Mouse (Mus musculus): Measurements from ENCODE around the gene Tmem243. TPM values are rescaled to one million over a fixed set of nuclear protein-coding genes. Genes with fewer than 3 reads are reported as not detected.

Gene Tmem243
- total and polyA plus RNA-seq, 2 experiments from 2014 or later: 3.5 to 10.7 TPM

- Histone ChIP-seq H3K4me3 (ENCODE audit: low read depth, low read length) (no peak overlapping the region), H3K27me3 (ENCODE audit: insufficient read depth, low read length) (no peaks in the 10 kb centered on the region), H3K9me3 (ENCODE audit: low read length) (no peaks in the 10 kb centered on the region), H3K9ac (no peak overlapping the region), H3K4me2 (ENCODE audit: low read depth) (no peak overlapping the region), H3K27ac (ENCODE audit: low read depth, low read length) (no peak overlapping the region), H3K4me1 (ENCODE audit: insufficient read depth) (no peaks in the 10 kb centered on the region), H3K36me3 (ENCODE audit: insufficient read depth) (no peaks in the 10 kb centered on the region)
- DNase-seq (no peak), ATAC-seq (no peak)
- 79% methylated on average over 8 of the region's 8 CpGs for WGBS
- no peak for TF ChIP-seq CTCF (IDR thresholded peaks at IDR 0.05; ENCODE audit: low read depth)
Measured at GRCm38 (mm10) chr5:9107296-9108089, 7.0 kb downstream of the Tmem243 start.

DNA sequence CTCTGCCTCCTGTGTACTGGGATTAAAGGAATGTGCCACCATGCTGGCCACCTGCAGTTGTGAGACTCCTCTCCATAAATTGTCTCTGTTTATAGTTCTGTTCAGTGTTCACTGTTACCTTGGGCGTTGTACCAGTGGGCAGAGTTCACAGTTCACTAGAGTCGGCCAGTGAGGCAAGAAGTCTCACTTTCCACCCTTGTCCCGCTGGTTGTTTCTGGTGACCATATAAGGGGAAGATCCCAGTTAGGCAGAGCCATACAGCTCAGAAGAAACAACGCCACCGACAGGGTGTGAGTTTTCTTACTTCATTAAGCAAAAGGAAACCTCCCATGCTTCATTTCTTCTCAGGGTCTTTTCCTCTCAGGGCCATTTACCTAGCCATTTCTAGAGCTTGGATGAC lies 8.0 kb downstream of the Tmem243 start:
- H3K36me3 ChIP-seq (ENCODE audit: insufficient read depth): no peaks in the 10 kb centered on the region
- no peak overlapping the region for H3K4me3 ChIP-seq (ENCODE audit: low read depth, low read length)
- no peaks in the 10 kb centered on the region for H3K27me3 ChIP-seq (ENCODE audit: insufficient read depth, low read length)
- ATAC-seq: no peak
- no peak overlapping the region for H3K9ac ChIP-seq
- H3K27ac ChIP-seq (ENCODE audit: low read depth, low read length): no peak overlapping the region
- 89% methylated on average over 5 of the region's 5 CpGs for WGBS
- DNase-seq: no peak
- no peak overlapping the region for H3K4me2 ChIP-seq (ENCODE audit: low read depth)
- no peak for TF ChIP-seq CTCF (IDR thresholded peaks at IDR 0.05; ENCODE audit: low read depth)
- no peaks in the 10 kb centered on the region for H3K9me3 ChIP-seq (ENCODE audit: low read length)
- H3K4me1 ChIP-seq (ENCODE audit: insufficient read depth): no peaks in the 10 kb centered on the region

DNA sequence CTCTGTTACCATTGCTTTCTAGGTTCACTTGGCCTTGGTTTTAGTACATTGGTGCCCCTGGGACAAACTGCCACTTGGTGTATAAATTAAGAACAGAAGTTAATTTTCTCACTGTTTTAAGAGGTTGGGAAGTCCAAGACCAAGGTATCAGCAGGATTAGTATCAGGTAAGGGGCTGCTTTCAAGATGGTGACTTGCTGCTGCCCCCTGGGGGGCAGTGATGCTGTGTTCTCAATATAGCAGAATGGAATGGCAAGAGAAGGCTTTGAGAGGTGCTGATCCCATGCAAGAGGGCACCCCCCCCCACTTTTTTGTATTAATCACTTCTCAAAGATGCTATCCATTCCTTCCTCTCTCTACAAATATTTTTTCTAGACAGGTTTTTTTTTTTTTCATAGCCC lies 9.1 kb downstream of the Tmem243 start:
- Histone ChIP-seq H3K4me3 (ENCODE audit: low read depth, low read length) (no peak overlapping the region), H3K4me2 (ENCODE audit: low read depth) (no peak overlapping the region), H3K9me3 (ENCODE audit: low read length) (no peaks in the 10 kb centered on the region), H3K27ac (ENCODE audit: low read depth, low read length) (no peak overlapping the region), H3K36me3 (ENCODE audit: insufficient read depth) (no peaks in the 10 kb centered on the region), H3K4me1 (ENCODE audit: insufficient read depth) (no peaks in the 10 kb centered on the region; the same call in 1 of the 2 replicates), H3K9ac (no peak overlapping the region), H3K27me3 (ENCODE audit: insufficient read depth, low read length) (no peaks in the 10 kb centered on the region)
- DNase-seq (no peak), ATAC-seq (no peak)
- TF ChIP-seq CTCF (IDR thresholded peaks at IDR 0.05; ENCODE audit: low read depth): peak; percentile 26

- no peaks in the 10 kb centered on the region for H3K9me3 ChIP-seq (ENCODE audit: low read length)
- no peak overlapping the region for H3K27ac ChIP-seq (ENCODE audit: low read depth, low read length)
- TF ChIP-seq CTCF (IDR thresholded peaks at IDR 0.05; ENCODE audit: low read depth): no peak
- WGBS: 67% methylated on average over 2 of the region's 2 CpGs
- H3K36me3 ChIP-seq (ENCODE audit: insufficient read depth): no peaks in the 10 kb centered on the region
- H3K4me3 ChIP-seq (ENCODE audit: low read depth, low read length): no peak overlapping the region
- no peak overlapping the region for H3K4me2 ChIP-seq (ENCODE audit: low read depth)
- H3K9ac ChIP-seq: no peak overlapping the region
- no peak for ATAC-seq
- H3K4me1 ChIP-seq (ENCODE audit: insufficient read depth): no peaks in the 10 kb centered on the region; the same call in 1 of the 2 replicates
- no peak for DNase-seq
- no peaks in the 10 kb centered on the region for H3K27me3 ChIP-seq (ENCODE audit: insufficient read depth, low read length)
Measured at GRCm38 (mm10) chr5:9111285-9111684, 10.8 kb downstream of the Tmem243 start.

DNA sequence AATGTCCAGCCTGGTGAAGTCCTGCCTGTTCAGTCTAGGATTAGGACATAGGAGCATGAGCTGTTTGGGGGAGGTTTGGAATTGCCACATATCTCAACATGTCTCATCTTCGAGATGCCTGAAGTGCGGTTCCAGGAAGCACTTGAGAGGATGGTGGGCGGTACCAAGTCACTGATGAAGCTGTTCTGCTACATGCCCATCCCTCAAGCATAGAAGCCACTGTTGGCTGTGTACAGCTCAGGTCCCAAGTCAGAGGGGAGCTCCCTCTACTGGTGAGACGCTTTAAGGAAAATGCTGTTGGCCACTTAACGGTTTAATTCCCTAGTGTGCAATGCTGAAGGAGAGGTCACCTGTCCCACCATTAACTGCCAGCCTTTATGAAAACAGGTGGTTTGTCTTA lies 11.3 kb downstream of the Tmem243 start:
- 19% methylated on average over 5 of the region's 5 CpGs for WGBS
- no peaks in the 10 kb centered on the region for H3K9me3 ChIP-seq (ENCODE audit: low read length)
- ATAC-seq: peak; percentile 85
- peak; percentile 84 for TF ChIP-seq CTCF (IDR thresholded peaks at IDR 0.05; ENCODE audit: low read depth)
- H3K4me2 ChIP-seq (ENCODE audit: low read depth): no peak overlapping the region
- H3K27me3 ChIP-seq (ENCODE audit: insufficient read depth, low read length): no peaks in the 10 kb centered on the region
- peak; percentile 70 for DNase-seq
- no peak overlapping the region for H3K27ac ChIP-seq (ENCODE audit: low read depth, low read length)
- no peak overlapping the region for H3K9ac ChIP-seq
- H3K36me3 ChIP-seq (ENCODE audit: insufficient read depth): no peaks in the 10 kb centered on the region
- no peaks in the 10 kb centered on the region; the same call in 1 of the 2 replicates for H3K4me1 ChIP-seq (ENCODE audit: insufficient read depth)
- no peak overlapping the region for H3K4me3 ChIP-seq (ENCODE audit: low read depth, low read length)

GRCm38 (mm10) chr5:9114162-9114561 lies 13.7 kb downstream of the Tmem243 start:
- Histone ChIP-seq H3K4me3 (ENCODE audit: low read depth, low read length) (no peak overlapping the region), H3K9me3 (ENCODE audit: low read length) (no peaks in the 10 kb centered on the region), H3K4me2 (ENCODE audit: low read depth) (no peak overlapping the region), H3K27ac (ENCODE audit: low read depth, low read length) (no peak overlapping the region), H3K4me1 (ENCODE audit: insufficient read depth) (no peaks in the 10 kb centered on the region; the same call in 1 of the 2 replicates), H3K36me3 (ENCODE audit: insufficient read depth) (peaks cover 12% of the 10 kb centered on the region), H3K27me3 (ENCODE audit: insufficient read depth, low read length) (no peaks in the 10 kb centered on the region), H3K9ac (no peak overlapping the region)
- 0 out of 2 replicates have a peak, but pooled peaks have one; percentile 12 for ATAC-seq
- TF ChIP-seq CTCF (IDR thresholded peaks at IDR 0.05; ENCODE audit: low read depth): no peak
- peak; percentile 11 for DNase-seq
- WGBS: 39% methylated on average over 6 of the region's 6 CpGs

DNA sequence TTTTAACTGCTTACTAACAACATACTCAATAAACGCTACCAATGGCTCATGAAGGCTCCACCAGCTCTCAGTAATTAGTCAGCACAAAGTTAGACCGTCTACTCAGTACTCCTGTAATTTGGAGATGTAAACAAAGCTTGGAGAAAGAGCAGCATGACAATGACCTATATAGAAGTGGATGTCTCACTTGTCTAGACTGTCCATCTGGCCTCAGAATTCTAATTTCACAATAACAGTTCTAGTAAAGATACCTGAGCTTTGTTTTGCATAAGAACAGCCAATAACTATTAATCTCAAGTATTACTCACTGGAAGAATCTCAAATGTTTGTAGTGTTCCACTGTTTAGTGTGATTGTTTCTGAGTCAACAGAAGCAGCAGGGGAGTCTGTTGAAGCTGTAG lies 23.7 kb downstream of the Tmem243 start:
- TF ChIP-seq CTCF (IDR thresholded peaks at IDR 0.05; ENCODE audit: low read depth): no peak
- Histone ChIP-seq H3K27ac (ENCODE audit: low read depth, low read length) (no peak overlapping the region), H3K4me2 (ENCODE audit: low read depth) (no peak overlapping the region), H3K4me1 (ENCODE audit: insufficient read depth) (no peaks in the 10 kb centered on the region), H3K9me3 (ENCODE audit: low read length) (no peaks in the 10 kb centered on the region), H3K9ac (no peak overlapping the region), H3K36me3 (ENCODE audit: insufficient read depth) (peaks cover 71% of the 10 kb centered on the region), H3K4me3 (ENCODE audit: low read depth, low read length) (no peak overlapping the region), H3K27me3 (ENCODE audit: insufficient read depth, low read length) (no peaks in the 10 kb centered on the region)
- WGBS: 80% methylated on average over 2 of the region's 2 CpGs
- DNase-seq: no peak
- ATAC-seq: no peak
